Mouse (Mus musculus) embryonic fibroblast, embryonic 13.5 days (primary cell): ENCODE measurements at regions not wholly inside any gene's neighbourhood (a gene's known extent, or its start where the extent isn't known, plus 50 kb on each side); places are given as distances from the start of the nearest gene placed in this dataset.

Source experiments
- H3K27ac ChIP-seq: 2 replicates; pipeline ENCODE4 v1.5.1; 2012; ENCODE audit warnings: low read length, control low read depth, inconsistent platforms; ENCODE audit not compliant: insufficient read depth
- H3K4me1 ChIP-seq: 2 replicates; pipeline ENCODE4 v1.6.1; 2011; ENCODE audit warnings: low read length; ENCODE audit not compliant: control insufficient read depth, insufficient read depth
- H3K4me3 ChIP-seq: 2 replicates; pipeline ENCODE4 v1.5.1; 2011; ENCODE audit warnings: mild to moderate bottlenecking, control low read depth, low read length; ENCODE audit not compliant: insufficient read depth
- CTCF ChIP-seq: IDR thresholded peaks from 2 replicates; pipeline ENCODE4 v1.5.1; 2011; ENCODE audit warnings: mild to moderate bottlenecking, control low read depth, low read length, moderate library complexity, borderline replicate concordance; ENCODE audit not compliant: insufficient read depth
- POLR2A ChIP-seq: IDR thresholded peaks from 2 replicates; pipeline ENCODE4 v1.6.1; 2011; ENCODE audit warnings: low read depth, mild to moderate bottlenecking, control low read depth, low read length, moderate library complexity

- H3K27ac ChIP-seq = no peak overlapping the region
- 0 out of 2 replicates have a peak, but pooled peaks cover 2% of the 10 kb centered on the region for H3K4me1 ChIP-seq
- no peak overlapping the region for H3K4me3 ChIP-seq
- TF ChIP-seq CTCF (no peak), POLR2A (no peak)
These were observed 605.5 kb downstream of the Zfp706 start for GRCm38 (mm10) chr15:36402051-36402450.

- no peak overlapping the region for H3K27ac ChIP-seq
- H3K4me1 ChIP-seq = peaks cover 2% of the 10 kb centered on the region; the same call in 1 of the 2 replicates
- TF ChIP-seq CTCF (no peak), POLR2A (no peak)
- H3K4me3 ChIP-seq = no peak overlapping the region
These were observed 607.2 kb downstream of the Zfp706 start for GRCm38 (mm10) chr15:36400311-36400840.

DNA sequence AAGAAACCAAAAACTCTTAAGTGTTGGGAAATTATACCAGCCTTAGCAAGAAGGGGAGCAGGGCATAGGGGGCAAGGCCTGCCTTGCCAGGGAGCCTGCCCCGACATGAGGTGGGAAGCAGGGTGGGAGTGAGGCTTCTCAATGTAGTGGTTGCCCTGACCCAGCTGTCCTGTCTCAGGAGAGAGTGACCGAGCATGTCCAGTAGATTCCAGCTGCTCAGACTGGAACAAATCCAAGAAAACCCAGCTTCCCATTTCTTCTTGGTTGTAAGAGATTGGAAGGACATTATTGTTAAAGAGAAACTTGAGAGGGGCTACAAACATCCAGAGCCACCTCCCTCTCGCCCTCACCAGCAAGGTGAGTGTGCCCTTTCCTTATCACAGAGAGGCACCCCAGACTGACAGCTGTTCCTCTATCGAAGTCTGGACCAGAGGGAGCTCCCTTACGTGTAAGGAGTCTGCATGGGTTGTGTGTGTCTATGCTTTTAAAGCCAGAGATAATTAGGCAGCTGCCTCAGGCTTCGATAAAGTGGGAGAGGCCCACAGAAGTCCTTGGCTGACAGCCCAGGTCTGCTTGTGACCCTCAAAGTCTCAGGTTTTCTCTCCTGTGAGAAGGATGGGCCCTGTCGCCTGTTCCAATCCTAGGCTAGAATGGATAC lies 608.1 kb downstream of the Zfp706 start:
- Histone ChIP-seq H3K27ac (no peak overlapping the region), H3K4me1 (peaks cover 2% of the 10 kb centered on the region; the same call in 1 of the 2 replicates), H3K4me3 (no peak overlapping the region)
- TF ChIP-seq POLR2A = no peak
- no peak for TF ChIP-seq CTCF

DNA sequence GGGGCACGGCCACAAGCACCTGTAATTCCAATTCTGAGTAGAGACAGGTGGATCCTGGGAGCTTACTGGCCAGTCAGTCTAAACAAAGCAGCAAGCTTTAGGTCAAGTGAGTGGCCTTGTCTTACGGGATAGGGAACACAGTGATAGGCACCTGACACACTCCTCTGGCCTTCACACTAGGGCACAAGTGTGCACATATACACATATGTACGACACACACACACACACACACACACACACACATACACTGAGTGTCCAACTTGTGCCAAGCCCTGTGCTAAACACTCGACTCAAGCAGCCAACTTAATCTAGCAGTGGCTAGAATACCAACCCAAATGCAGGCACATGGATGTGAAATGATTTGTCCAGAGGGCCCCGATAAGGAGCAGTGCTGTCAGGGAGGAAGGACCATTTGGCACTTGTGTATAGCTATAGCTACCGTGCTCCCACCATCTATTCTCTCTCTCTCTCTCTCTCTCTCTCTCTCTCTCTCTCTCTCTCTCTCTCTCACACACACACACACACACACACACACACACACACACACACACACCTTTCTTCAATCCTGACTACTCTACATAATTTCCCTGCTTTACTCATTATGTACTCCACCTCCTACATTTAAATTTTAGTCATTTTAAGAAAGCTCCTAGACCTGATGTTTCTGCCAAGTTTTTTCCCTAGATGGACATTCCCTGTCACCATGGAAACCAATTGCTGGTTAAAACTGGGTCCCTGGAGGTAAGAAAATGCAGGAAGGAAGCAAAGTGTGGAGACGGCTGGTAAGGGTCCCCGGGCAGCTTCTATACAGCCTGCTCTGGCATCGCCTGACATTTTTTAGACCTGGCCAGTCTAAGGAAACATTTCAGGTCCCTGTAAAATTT lies 609.2 kb downstream of the Zfp706 start:
- H3K4me3 ChIP-seq = no peak overlapping the region
- peaks cover 2% of the 10 kb centered on the region; the same call in 1 of the 2 replicates for H3K4me1 ChIP-seq
- no peak overlapping the region for H3K27ac ChIP-seq
- no peak for TF ChIP-seq POLR2A
- TF ChIP-seq CTCF = no peak

- no peak overlapping the region for H3K4me3 ChIP-seq
- peaks cover 2% of the 10 kb centered on the region; the same call in 1 of the 2 replicates for H3K4me1 ChIP-seq
- H3K27ac ChIP-seq = no peak overlapping the region
- TF ChIP-seq CTCF = no peak
These were observed 610.8 kb downstream of the Zfp706 start for GRCm38 (mm10) chr15:36396791-36397190.

DNA sequence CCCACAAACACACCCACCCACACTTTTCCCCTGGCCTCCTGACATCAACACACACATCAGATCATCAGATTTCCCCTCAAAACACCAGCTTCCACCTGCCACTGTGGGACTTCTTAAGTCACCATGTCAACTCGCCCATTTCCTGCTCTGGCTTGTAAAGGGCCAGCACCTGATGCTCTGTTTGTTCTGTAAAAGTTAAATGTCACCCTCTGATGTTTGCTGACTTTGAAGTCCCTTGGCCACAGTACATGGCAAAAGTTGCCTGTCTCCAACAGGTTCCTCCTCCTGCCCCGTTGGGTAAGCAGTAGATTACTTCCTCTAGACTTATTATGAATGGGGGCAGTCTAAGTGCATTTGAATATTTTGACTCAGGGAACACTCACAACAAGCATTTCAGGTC lies 611.3 kb downstream of the Zfp706 start:
- TF ChIP-seq POLR2A (no peak), CTCF (no peak)
- peaks cover 2% of the 10 kb centered on the region; the same call in 1 of the 2 replicates for H3K4me1 ChIP-seq
- H3K27ac ChIP-seq = no peak overlapping the region
- H3K4me3 ChIP-seq = no peak overlapping the region

- Histone ChIP-seq H3K4me3 (no peak overlapping the region), H3K4me1 (peaks cover 2% of the 10 kb centered on the region; the same call in 1 of the 2 replicates), H3K27ac (no peak overlapping the region)
- no peak for TF ChIP-seq CTCF
These were observed 611.9 kb downstream of the Zfp706 start for GRCm38 (mm10) chr15:36395672-36396050.

GRCm38 (mm10) chr15:36394914-36395671 lies 612.5 kb downstream of the Zfp706 start:
- no peak for TF ChIP-seq CTCF
- TF ChIP-seq POLR2A = no peak
- Histone ChIP-seq H3K4me1 (peaks cover 2% of the 10 kb centered on the region; the same call in 1 of the 2 replicates), H3K4me3 (no peak overlapping the region), H3K27ac (no peak overlapping the region)

GRCm38 (mm10) chr15:36389775-36390174 lies 617.8 kb downstream of the Zfp706 start:
- no peak overlapping the region for H3K27ac ChIP-seq
- no peak overlapping the region for H3K4me3 ChIP-seq
- TF ChIP-seq POLR2A (no peak), CTCF (no peak)
- no peaks in the 10 kb centered on the region for H3K4me1 ChIP-seq
